Mouse (Mus musculus) lung, embryonic 15.5 days (tissue): ENCODE results near the gene Mthfr. TPM values are rescaled to one million over a fixed set of nuclear protein-coding genes. Genes with fewer than 3 reads are reported as not detected.
A peak's percentile ranks its signal among the peaks of the same experiment; 100 is the strongest.

Experiments used
- ATAC-seq: fragments of 200-750 bp; cut with Nextera tagmentation; 2 replicates; pipeline ENCODE4 v1.8.0; 2017; ENCODE audit warnings: moderate number of reproducible peaks, borderline replicate concordance; ENCODE audit not compliant: low FRiP score, low TSS enrichment; ENCODE audit errors: extremely low read depth
- H3K27ac ChIP-seq: fragments of 300-500 bp; sonication (generic); 2 replicates; pipeline ENCODE4 v1.5.1; 2015; ENCODE audit warnings: moderate library complexity, mild to moderate bottlenecking, inconsistent platforms
- H3K27me3 ChIP-seq: fragments of 300-500 bp; sonication (generic); 2 replicates; pipeline ENCODE4 v1.6.1; 2015; ENCODE audit warnings: inconsistent platforms
- H3K36me3 ChIP-seq: fragments of 300-500 bp; sonication (generic); 2 replicates; pipeline ENCODE4 v1.6.1; 2015; ENCODE audit warnings: inconsistent platforms
- H3K4me1 ChIP-seq: fragments of 300-500 bp; sonication (generic); 2 replicates; pipeline ENCODE4 v1.6.1; 2015; ENCODE audit warnings: inconsistent platforms
- H3K4me2 ChIP-seq: fragments of 300-500 bp; sonication (generic); 2 replicates; pipeline ENCODE4 v1.6.1; 2015; ENCODE audit warnings: inconsistent platforms, mild to moderate bottlenecking, moderate library complexity
- H3K4me3 ChIP-seq: fragments of 300-500 bp; sonication (generic); 2 replicates; pipeline ENCODE4 v1.5.1; 2015; ENCODE audit warnings: mild to moderate bottlenecking, inconsistent platforms
- H3K9ac ChIP-seq: fragments of 300-500 bp; sonication (generic); 2 replicates; pipeline ENCODE4 v1.6.1; 2015; ENCODE audit warnings: inconsistent platforms
- H3K9me3 ChIP-seq: fragments of 300-500 bp; sonication (generic); 2 replicates; pipeline ENCODE4 v1.6.1; 2016; ENCODE audit warnings: inconsistent platforms
- WGBS: fragments of 180-500 bp; shearing (Covaris S2); methylation state at CpG from one replicate; pipeline ENCODE4 v1.1.7; 2015; 5-methylcytosine and 5-hydroxymethylcytosine counted together
- polyA plus RNA-seq: library from polyadenylated mRNA; unstranded; fragments of >200 nt; fragmentation: Nextera tagmentation; extraction: Ambion mirVana; gene quantifications from 2 replicates; pipeline ENCODE4 v1.2.1, GENCODE M21; 2015

The Mthfr gene
- polyA plus RNA-seq, 1 experiment from 2014 or later, result 21.1 TPM

DNA sequence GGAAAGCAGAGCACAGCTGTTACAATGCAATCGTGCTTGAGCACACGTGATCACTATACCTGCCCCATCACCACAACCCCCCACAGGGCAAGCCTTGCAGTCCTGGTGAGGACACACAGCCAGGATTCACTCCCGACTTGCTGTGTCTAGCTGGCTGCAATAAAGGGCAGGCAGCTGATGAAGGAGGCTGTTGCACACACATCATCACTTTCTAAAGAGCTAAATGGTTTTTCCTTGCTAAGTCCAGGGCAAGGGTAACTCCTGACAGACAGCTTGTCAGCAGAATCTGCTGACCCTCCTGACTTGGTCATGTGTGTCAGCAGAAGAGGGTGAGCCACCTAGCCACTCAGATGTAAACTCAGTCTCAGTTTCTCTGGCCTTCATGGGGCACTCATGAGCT is 21.9 kb upstream of the Mthfr start:
- no peak for ATAC-seq
- no peaks in the 10 kb centered on the region for H3K27me3 ChIP-seq
- 79% methylated on average over 3 of the region's 3 CpGs for WGBS
- H3K9ac ChIP-seq, result no peak overlapping the region
- no peak overlapping the region for H3K4me2 ChIP-seq
- no peaks in the 10 kb centered on the region for H3K4me1 ChIP-seq
- H3K9me3 ChIP-seq, result no peaks in the 10 kb centered on the region
- peaks cover 82% of the 10 kb centered on the region for H3K36me3 ChIP-seq
- no peak overlapping the region for H3K27ac ChIP-seq
- H3K4me3 ChIP-seq, result no peak overlapping the region

GRCm38 (mm10) chr4:148018410-148018809 is 20.5 kb upstream of the Mthfr start:
- H3K9ac ChIP-seq, result no peak overlapping the region
- H3K4me3 ChIP-seq, result no peak overlapping the region
- ATAC-seq, result no peak
- no peak overlapping the region for H3K4me2 ChIP-seq
- WGBS, result 80% methylated on average over 2 of the region's 2 CpGs
- H3K36me3 ChIP-seq, result peaks cover 83% of the 10 kb centered on the region
- H3K4me1 ChIP-seq, result no peaks in the 10 kb centered on the region
- no peaks in the 10 kb centered on the region for H3K9me3 ChIP-seq
- no peak overlapping the region for H3K27ac ChIP-seq
- H3K27me3 ChIP-seq, result no peaks in the 10 kb centered on the region

DNA sequence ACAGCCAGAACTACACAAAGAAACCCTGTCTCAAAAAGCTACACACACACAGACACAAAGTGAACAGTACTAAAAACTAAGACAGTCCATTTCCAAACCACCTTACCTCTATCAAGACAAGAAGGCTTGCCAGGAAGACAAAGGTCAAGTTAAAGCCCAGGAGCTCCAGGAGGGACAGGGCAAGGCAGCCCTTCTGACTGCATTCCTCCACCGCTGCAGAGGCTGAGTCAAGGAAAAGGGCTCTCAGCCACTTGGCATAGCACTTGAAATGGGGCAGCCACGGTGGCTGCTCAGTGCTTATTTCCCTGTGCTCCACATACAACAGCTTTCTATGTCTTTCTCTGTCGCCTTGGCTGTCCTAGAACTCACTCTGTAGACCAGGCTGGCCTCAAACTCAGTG is 14.9 kb upstream of the Mthfr start:
- no peak for ATAC-seq

GRCm38 (mm10) chr4:148029297-148029696 is 9.6 kb upstream of the Mthfr start:
- Histone ChIP-seq H3K27me3 (no peaks in the 10 kb centered on the region), H3K4me2 (no peak overlapping the region), H3K4me3 (no peak overlapping the region), H3K9ac (no peak overlapping the region), H3K9me3 (no peaks in the 10 kb centered on the region), H3K36me3 (peaks cover 35% of the 10 kb centered on the region), H3K27ac (no peak overlapping the region), H3K4me1 (no peaks in the 10 kb centered on the region)
- WGBS, result 94% methylated on average over 7 of the region's 7 CpGs
- ATAC-seq, result no peak

More for the DNA sequence above, 14.9 kb upstream of the Mthfr start:
- Histone ChIP-seq H3K27ac (no peak overlapping the region), H3K9me3 (no peaks in the 10 kb centered on the region), H3K4me2 (no peak overlapping the region), H3K9ac (no peak overlapping the region), H3K4me1 (no peaks in the 10 kb centered on the region), H3K36me3 (peaks cover 72% of the 10 kb centered on the region), H3K27me3 (no peaks in the 10 kb centered on the region), H3K4me3 (no peak overlapping the region)
- WGBS, result 81% methylated on average over 3 of the region's 3 CpGs

- H3K27me3 ChIP-seq, result no peaks in the 10 kb centered on the region
- no peak for ATAC-seq
- H3K4me3 ChIP-seq, result no peak overlapping the region
- no peak overlapping the region for H3K27ac ChIP-seq
- H3K4me1 ChIP-seq, result no peaks in the 10 kb centered on the region
- WGBS, result 85% methylated on average over 5 of the region's 5 CpGs
- no peaks in the 10 kb centered on the region for H3K9me3 ChIP-seq
- H3K9ac ChIP-seq, result no peak overlapping the region
- peaks cover 27% of the 10 kb centered on the region for H3K36me3 ChIP-seq
- H3K4me2 ChIP-seq, result no peak overlapping the region
These were observed 8.4 kb upstream of the Mthfr start for GRCm38 (mm10) chr4:148030506-148030905.

- no peaks in the 10 kb centered on the region for H3K27me3 ChIP-seq
- H3K36me3 ChIP-seq, result peaks cover 10% of the 10 kb centered on the region; the same call in 1 of the 2 replicates
- H3K4me3 ChIP-seq, result no peak overlapping the region
- H3K4me1 ChIP-seq, result peaks cover 9% of the 10 kb centered on the region
- 84% methylated on average over 7 of the region's 7 CpGs for WGBS
- no peak overlapping the region for H3K27ac ChIP-seq
- H3K9ac ChIP-seq, result no peak overlapping the region
- H3K4me2 ChIP-seq, result no peak overlapping the region
- no peaks in the 10 kb centered on the region for H3K9me3 ChIP-seq
- no peak for ATAC-seq
These were observed 4.9 kb upstream of the Mthfr start for GRCm38 (mm10) chr4:148033858-148034410.

DNA sequence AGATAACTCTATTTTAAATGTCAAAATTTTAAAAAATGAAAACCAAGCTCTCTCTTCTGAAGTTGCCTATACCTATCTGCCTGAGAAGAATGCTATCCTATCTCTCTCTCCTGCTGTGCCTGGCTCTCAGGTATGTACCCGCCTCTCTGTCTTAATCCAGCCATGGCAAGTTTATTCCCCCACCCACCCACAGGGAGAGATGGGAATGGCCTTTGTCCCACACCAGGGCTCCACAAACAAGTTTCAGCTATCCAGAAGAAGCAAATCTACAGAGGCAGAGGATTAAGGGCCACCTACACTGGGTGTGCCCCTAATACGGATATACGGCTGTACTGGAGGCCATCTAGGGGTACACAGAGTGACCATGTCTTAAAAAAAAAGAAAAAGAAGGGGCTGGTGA is 3.4 kb upstream of the Mthfr start:
- Histone ChIP-seq H3K4me1 (peaks cover 22% of the 10 kb centered on the region), H3K9me3 (no peaks in the 10 kb centered on the region), H3K4me2 (no peak overlapping the region), H3K36me3 (peaks cover 3% of the 10 kb centered on the region; the same call in 1 of the 2 replicates), H3K27me3 (no peaks in the 10 kb centered on the region), H3K27ac (no peak overlapping the region), H3K4me3 (no peak overlapping the region), H3K9ac (no peak overlapping the region)
- 83% methylated on average over 3 of the region's 3 CpGs for WGBS
- ATAC-seq, result no peak

DNA sequence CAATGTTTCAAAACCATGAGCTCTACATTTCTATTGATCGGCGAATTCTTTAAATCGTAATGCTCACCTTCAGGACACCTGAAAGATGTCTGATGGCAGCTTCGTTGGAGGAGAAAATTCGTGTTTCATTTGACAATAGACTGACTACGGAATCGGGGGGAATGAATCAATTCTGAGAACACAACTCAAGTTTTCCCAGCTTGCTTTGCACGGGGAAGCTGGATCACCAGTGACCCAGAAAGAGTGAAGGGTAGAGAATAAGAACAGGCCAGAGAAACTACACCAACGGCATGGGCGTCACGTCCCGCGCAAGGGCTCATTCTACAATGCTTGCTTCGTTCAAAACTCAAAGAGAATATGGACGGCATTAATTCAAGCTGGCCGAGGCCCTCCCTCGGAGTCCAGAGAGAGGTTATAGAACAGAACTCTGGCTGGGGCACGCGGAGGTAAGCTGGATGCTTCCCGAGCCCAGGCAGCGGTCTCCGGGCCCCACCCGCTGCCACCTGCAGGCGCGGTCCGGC is 738 bp upstream of the Mthfr start:
- 6% methylated on average over 26 of the region's 26 CpGs for WGBS

DNA sequence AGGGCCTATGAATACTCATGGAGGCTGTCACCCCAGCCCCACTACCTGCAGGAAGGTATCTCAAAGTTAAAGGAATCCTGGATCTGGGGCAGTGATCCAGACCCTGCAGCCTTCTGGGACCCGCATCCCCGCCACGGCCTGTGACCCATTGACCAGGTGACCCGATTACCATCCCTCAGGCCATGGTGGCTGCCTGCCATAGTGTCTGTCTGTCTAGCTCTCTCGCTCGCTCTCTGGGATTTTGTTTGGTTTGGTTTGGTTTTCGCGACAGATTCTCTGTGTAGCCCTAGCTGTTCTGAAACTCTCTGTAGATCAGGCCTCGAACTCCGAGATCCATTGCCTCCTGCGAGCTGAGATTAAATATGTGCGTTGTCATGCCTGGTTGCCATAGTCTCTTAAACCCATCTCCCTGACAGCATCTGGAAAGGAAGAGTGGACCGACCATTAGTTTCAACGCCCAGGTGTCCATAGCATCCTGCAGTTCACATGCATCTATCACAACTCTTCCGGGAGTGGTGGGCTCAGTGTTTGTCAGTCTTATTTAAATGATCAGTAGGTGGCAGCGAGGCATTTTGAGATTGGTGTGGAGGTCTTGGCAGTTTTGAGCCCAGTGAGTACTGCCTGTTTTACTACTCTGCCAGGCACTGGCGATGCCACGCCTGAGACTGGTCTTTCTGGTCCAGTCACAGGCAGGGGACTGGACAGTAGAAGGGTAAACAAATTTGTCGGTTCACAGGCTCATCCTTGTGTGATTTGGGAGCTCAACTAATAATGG is 564 bp downstream of the Mthfr start:
- Histone ChIP-seq H3K27me3 (no peaks in the 10 kb centered on the region), H3K4me3 (peak overlapping the region; percentile 69), H3K4me2 (peak overlapping the region; percentile 84), H3K36me3 (peaks cover 9% of the 10 kb centered on the region), H3K27ac (peak overlapping the region; percentile 65), H3K4me1 (peaks cover 30% of the 10 kb centered on the region), H3K9me3 (no peaks in the 10 kb centered on the region), H3K9ac (peak overlapping the region; percentile 64)
- WGBS, result 13% methylated on average over 19 of the region's 19 CpGs
- no peak; the same call in 1 of the 2 replicates for ATAC-seq

More for the DNA sequence above, 738 bp upstream of the Mthfr start:
- Histone ChIP-seq H3K4me1 (peaks cover 30% of the 10 kb centered on the region), H3K27me3 (no peaks in the 10 kb centered on the region), H3K9ac (peak overlapping the region; percentile 55), H3K27ac (peak overlapping the region; percentile 73), H3K36me3 (peaks cover 3% of the 10 kb centered on the region; the same call in 1 of the 2 replicates), H3K4me3 (peak overlapping the region; percentile 69), H3K9me3 (no peaks in the 10 kb centered on the region), H3K4me2 (peak overlapping the region; percentile 69)
- no peak for ATAC-seq

DNA sequence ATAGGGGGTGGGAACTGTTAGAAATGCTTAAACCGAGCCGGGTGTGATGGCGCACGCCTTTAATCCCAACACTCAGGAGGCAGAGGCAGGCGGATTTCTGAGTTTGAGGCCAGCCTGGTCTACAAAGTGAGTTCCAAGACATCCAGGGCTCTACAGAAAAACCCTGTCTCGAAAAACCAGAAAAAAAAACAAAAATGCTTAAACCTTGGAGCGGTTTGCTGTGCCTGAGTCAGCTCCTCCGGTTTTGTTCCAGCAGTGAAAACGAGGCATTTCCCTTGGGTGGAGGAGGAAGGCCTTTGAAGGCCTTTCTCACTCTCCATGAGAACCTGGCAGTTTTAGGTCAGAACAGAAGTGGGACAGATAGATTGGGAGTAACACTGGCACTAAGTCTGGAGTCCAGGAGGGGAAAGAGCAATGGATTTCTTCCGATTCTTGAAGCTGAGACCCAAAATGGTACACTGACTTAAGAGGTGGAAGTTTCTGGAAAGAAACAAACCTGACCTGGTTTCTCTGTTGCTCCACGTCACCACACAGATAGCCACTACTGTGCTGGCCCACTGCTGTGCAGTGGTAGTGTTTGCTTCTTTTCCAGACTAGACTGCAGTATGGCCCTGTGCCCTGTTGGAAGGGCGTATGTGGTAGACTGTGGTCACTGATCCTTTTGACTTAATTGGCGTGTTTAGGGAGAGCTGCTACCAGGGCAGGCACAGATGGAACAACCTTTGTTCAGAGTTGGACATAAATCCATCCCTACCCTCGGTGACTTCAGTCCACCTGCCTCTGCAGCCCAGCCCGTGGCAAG is 1.4 kb downstream of the Mthfr start:
- Histone ChIP-seq H3K27ac (peak overlapping the region; percentile 88), H3K9ac (0 out of 2 replicates have a peak overlapping the region, but pooled peaks have one; percentile 50), H3K27me3 (no peaks in the 10 kb centered on the region), H3K4me3 (peak overlapping the region; percentile 69), H3K4me1 (peaks cover 30% of the 10 kb centered on the region), H3K36me3 (peaks cover 13% of the 10 kb centered on the region), H3K4me2 (peak overlapping the region; percentile 84), H3K9me3 (no peaks in the 10 kb centered on the region)
- 67% methylated on average over 15 of the region's 15 CpGs for WGBS
- no peak for ATAC-seq

DNA sequence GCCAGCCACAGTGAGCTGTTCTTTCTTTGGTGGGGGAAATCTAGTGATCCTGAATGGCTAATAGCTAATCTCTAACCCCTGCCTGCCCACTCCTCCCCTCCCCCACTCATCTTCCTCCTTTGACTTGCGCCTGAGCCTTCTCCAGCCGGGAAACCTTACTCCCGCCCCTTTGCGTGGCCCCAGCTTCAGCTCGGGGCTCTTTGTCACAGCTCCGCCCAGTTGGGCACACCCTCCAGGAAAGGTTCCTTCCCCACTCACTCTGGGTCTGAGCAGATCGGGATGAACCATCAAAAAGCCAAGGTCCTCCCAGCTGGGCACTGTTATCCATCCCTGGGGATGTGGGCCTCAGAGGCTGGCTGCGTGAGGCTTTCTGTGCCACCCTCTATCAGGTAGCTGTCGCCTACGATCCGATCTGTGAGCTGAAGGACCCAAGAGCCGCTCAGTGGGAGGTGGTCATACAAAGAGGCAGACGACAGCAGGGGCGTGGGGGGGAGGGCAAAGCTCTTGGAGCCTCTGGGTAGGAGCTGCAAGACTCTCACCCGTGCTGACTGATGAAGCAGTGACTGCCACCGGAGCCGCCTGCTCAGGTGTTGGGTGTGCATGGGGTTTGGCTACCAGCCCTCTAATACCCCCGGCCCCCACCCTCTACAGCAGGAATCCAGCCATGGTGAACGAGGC is 2.2 kb downstream of the Mthfr start:
- peak overlapping the region; percentile 50 for H3K9ac ChIP-seq
- H3K36me3 ChIP-seq, result peaks cover 13% of the 10 kb centered on the region
- peak overlapping the region; percentile 88 for H3K27ac ChIP-seq
- peaks cover 30% of the 10 kb centered on the region for H3K4me1 ChIP-seq
- ATAC-seq, result peak; percentile 60
- H3K4me2 ChIP-seq, result peak overlapping the region; percentile 84
- no peaks in the 10 kb centered on the region for H3K9me3 ChIP-seq
- WGBS, result 0% methylated on average over 19 of the region's 19 CpGs
- H3K4me3 ChIP-seq, result peak overlapping the region; percentile 51
- no peaks in the 10 kb centered on the region for H3K27me3 ChIP-seq
